Mouse (Mus musculus) heart, embryonic 12.5 days (tissue): Measurements from ENCODE around the gene Ralgapa2. TPM values are rescaled to one million over a fixed set of nuclear protein-coding genes. Genes with fewer than 3 reads are reported as not detected.
A peak's percentile ranks its signal among the peaks of the same experiment; 100 is the strongest.

ENCODE experiments used
- ATAC-seq: fragments of 200-750 bp; cut with Nextera tagmentation; 2 replicates; pipeline ENCODE4 v1.8.0; 2017; ENCODE audit warnings: moderate TSS enrichment, moderate library complexity; ENCODE audit not compliant: insufficient number of reproducible peaks, low FRiP score
- H3K27ac ChIP-seq: fragments of 300-500 bp; sonication (generic); 2 replicates; pipeline ENCODE4 v1.5.1; 2016; ENCODE audit warnings: mild to moderate bottlenecking, moderate library complexity; ENCODE audit not compliant: poor library complexity, severe bottlenecking
- H3K27me3 ChIP-seq: fragments of 300-500 bp; sonication (generic); replicated peaks from 2 replicates; pipeline ENCODE4 v1.6.1; 2016; ENCODE audit warnings: mild to moderate bottlenecking, moderate library complexity
- H3K36me3 ChIP-seq: fragments of 300-500 bp; sonication (generic); 2 replicates; pipeline ENCODE4 v1.6.1; 2016; ENCODE audit warnings: mild to moderate bottlenecking, moderate library complexity
- H3K4me1 ChIP-seq: fragments of 300-500 bp; sonication (generic); replicated peaks from 2 replicates; pipeline ENCODE4 v1.6.1; 2016; ENCODE audit warnings: mild to moderate bottlenecking
- H3K4me2 ChIP-seq: fragments of 300-500 bp; sonication (generic); 2 replicates; pipeline ENCODE4 v1.6.1; 2016; ENCODE audit warnings: mild to moderate bottlenecking, moderate library complexity
- H3K4me3 ChIP-seq: fragments of 300-500 bp; sonication (generic); 2 replicates; pipeline ENCODE4 v1.5.1; 2016; ENCODE audit warnings: mild to moderate bottlenecking
- H3K9ac ChIP-seq: fragments of 300-500 bp; sonication (generic); 2 replicates; pipeline ENCODE4 v1.6.1; 2016; ENCODE audit warnings: mild to moderate bottlenecking, moderate library complexity
- H3K9me3 ChIP-seq: fragments of 300-500 bp; sonication (generic); replicated peaks from 2 replicates; pipeline ENCODE4 v1.6.1; 2016; ENCODE audit warnings: mild to moderate bottlenecking, moderate library complexity
- WGBS: fragments of 180-500 bp; shearing (Covaris S2); methylation state at CpG from one replicate; pipeline ENCODE4 v1.1.7; 2016; 5-methylcytosine and 5-hydroxymethylcytosine counted together
- polyA plus RNA-seq: library from polyadenylated mRNA; unstranded; fragments of >200 nt; fragmentation: Nextera tagmentation; extraction: Ambion mirVana; gene quantifications from 2 replicates; pipeline ENCODE4 v1.2.1, GENCODE M21; 2016

The Ralgapa2 gene
- polyA plus RNA-seq, 1 experiment from 2014 or later = 11.3 TPM

- Histone ChIP-seq H3K9ac (no peak overlapping the region), H3K9me3 (no peaks in the 10 kb centered on the region), H3K4me2 (peak overlapping the region; percentile 40; the same call in 1 of the 2 replicates), H3K27me3 (no peaks in the 10 kb centered on the region), H3K4me3 (no peak overlapping the region), H3K36me3 (no peaks in the 10 kb centered on the region), H3K4me1 (peaks cover 27% of the 10 kb centered on the region), H3K27ac (no peak overlapping the region)
- ATAC-seq = peak; percentile 64; the same call in 1 of the 2 replicates
- 17% methylated on average over 10 of the region's 10 CpGs for WGBS
Measured at GRCm38 (mm10) chr2:146258736-146259469, 253.2 kb downstream of the Ralgapa2 start.

DNA sequence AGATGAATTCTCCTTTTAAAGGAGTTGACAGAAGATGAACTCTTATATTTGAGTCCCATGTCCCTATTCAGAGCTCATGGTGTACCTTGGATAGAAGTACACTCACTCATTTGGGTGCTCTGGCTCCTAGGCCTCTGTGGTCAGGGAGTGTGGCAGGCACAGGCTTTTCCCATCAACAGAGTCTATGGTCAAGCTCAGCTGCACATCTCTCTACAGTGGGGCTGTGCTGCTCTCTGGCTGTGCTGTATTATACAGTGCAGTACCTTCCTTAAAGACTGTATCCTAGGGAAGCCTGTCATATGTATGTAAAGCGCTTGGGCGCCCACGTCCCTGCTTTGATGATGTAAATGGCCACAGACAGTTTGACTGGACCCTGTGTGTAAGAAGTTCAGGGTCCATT is 254.5 kb downstream of the Ralgapa2 start:
- Histone ChIP-seq H3K9me3 (no peaks in the 10 kb centered on the region), H3K9ac (no peak overlapping the region), H3K27ac (no peak overlapping the region), H3K27me3 (no peaks in the 10 kb centered on the region), H3K4me2 (no peak overlapping the region), H3K4me3 (no peak overlapping the region), H3K36me3 (no peaks in the 10 kb centered on the region), H3K4me1 (peaks cover 27% of the 10 kb centered on the region)
- WGBS = 72% methylated on average over 3 of the region's 3 CpGs
- no peak for ATAC-seq

- WGBS = 33% methylated on average over 3 of the region's 3 CpGs
- H3K4me3 ChIP-seq = no peak overlapping the region
- H3K4me2 ChIP-seq = no peak overlapping the region
Measured at GRCm38 (mm10) chr2:146257037-146257436, 255.1 kb downstream of the Ralgapa2 start.

DNA sequence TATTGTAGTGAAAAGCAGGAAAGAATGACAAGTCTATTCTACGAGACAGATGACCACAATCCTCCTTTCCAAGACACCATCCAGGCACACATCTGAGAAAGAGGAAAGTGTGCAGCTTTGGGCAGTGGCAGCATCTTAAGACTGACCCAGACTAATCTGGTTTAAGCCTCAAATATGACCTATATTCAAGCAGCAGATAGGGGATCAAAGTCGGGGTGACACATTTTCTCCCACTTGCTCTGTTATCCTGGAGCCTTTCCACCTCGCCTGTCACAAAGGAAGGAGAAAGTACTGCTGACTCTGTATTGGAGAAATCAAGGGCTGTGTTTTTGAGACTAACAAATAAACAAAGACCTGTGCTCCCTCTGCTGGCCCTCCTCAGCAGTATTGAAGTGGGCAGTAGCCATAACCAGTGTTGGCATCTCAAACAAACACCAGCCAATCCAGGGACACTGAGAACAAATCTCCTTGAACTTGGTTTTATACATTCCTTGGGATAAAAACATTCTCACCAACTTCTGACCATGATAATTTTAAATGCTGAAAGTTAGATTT is 255.7 kb downstream of the Ralgapa2 start:
- Histone ChIP-seq H3K27ac (no peak overlapping the region), H3K27me3 (no peaks in the 10 kb centered on the region), H3K9me3 (no peaks in the 10 kb centered on the region), H3K4me2 (no peak overlapping the region), H3K4me1 (peaks cover 22% of the 10 kb centered on the region), H3K36me3 (no peaks in the 10 kb centered on the region), H3K4me3 (no peak overlapping the region), H3K9ac (no peak overlapping the region)
- 52% methylated on average over 3 of the region's 3 CpGs for WGBS
- no peak for ATAC-seq

More at GRCm38 (mm10) chr2:146257037-146257436, 255.1 kb downstream of the Ralgapa2 start:
- H3K4me1 ChIP-seq = peaks cover 22% of the 10 kb centered on the region
- no peaks in the 10 kb centered on the region for H3K36me3 ChIP-seq
- no peaks in the 10 kb centered on the region for H3K27me3 ChIP-seq
- no peak for ATAC-seq
- H3K9me3 ChIP-seq = no peaks in the 10 kb centered on the region
- H3K9ac ChIP-seq = no peak overlapping the region
- H3K27ac ChIP-seq = no peak overlapping the region

- Histone ChIP-seq H3K4me1 (peaks cover 22% of the 10 kb centered on the region), H3K4me3 (no peak overlapping the region), H3K36me3 (no peaks in the 10 kb centered on the region), H3K27me3 (no peaks in the 10 kb centered on the region), H3K27ac (no peak overlapping the region), H3K4me2 (no peak overlapping the region), H3K9ac (no peak overlapping the region), H3K9me3 (no peaks in the 10 kb centered on the region)
- no peak for ATAC-seq
Measured at GRCm38 (mm10) chr2:146255636-146256035, 256.5 kb downstream of the Ralgapa2 start.

GRCm38 (mm10) chr2:146254387-146254786 is 257.8 kb downstream of the Ralgapa2 start:
- H3K4me2 ChIP-seq = no peak overlapping the region
- WGBS = 67% methylated on average over 1 of the region's 1 CpGs
- H3K4me3 ChIP-seq = no peak overlapping the region
- peaks cover 18% of the 10 kb centered on the region for H3K4me1 ChIP-seq
- H3K36me3 ChIP-seq = peaks cover 3% of the 10 kb centered on the region; the same call in 1 of the 2 replicates
- no peak overlapping the region for H3K9ac ChIP-seq
- no peak overlapping the region for H3K27ac ChIP-seq
- ATAC-seq = no peak
- no peaks in the 10 kb centered on the region for H3K27me3 ChIP-seq
- no peaks in the 10 kb centered on the region for H3K9me3 ChIP-seq

- WGBS = 84% methylated on average over 6 of the region's 6 CpGs
- no peak for ATAC-seq
- H3K27me3 ChIP-seq = no peaks in the 10 kb centered on the region
Measured at GRCm38 (mm10) chr2:146250236-146250904, 261.8 kb downstream of the Ralgapa2 start.

GRCm38 (mm10) chr2:146249033-146249432 is 263.1 kb downstream of the Ralgapa2 start:
- H3K27me3 ChIP-seq = no peaks in the 10 kb centered on the region
- H3K36me3 ChIP-seq = peaks cover 17% of the 10 kb centered on the region
- H3K4me3 ChIP-seq = no peak overlapping the region
- peaks cover 32% of the 10 kb centered on the region for H3K4me1 ChIP-seq
- H3K4me2 ChIP-seq = no peak overlapping the region
- no peak overlapping the region for H3K27ac ChIP-seq
- H3K9ac ChIP-seq = no peak overlapping the region
- no peaks in the 10 kb centered on the region for H3K9me3 ChIP-seq
- 77% methylated on average over 7 of the region's 7 CpGs for WGBS
- no peak for ATAC-seq

More at GRCm38 (mm10) chr2:146250236-146250904, 261.8 kb downstream of the Ralgapa2 start:
- no peak overlapping the region for H3K4me2 ChIP-seq
- no peak overlapping the region for H3K4me3 ChIP-seq
- H3K4me1 ChIP-seq = peaks cover 26% of the 10 kb centered on the region
- H3K9ac ChIP-seq = no peak overlapping the region
- peaks cover 10% of the 10 kb centered on the region; the same call in 1 of the 2 replicates for H3K36me3 ChIP-seq
- no peak overlapping the region for H3K27ac ChIP-seq
- H3K9me3 ChIP-seq = no peaks in the 10 kb centered on the region

- no peaks in the 10 kb centered on the region for H3K27me3 ChIP-seq
- H3K9ac ChIP-seq = no peak overlapping the region
- ATAC-seq = no peak
- 23% methylated on average over 6 of the region's 6 CpGs for WGBS
- peaks cover 18% of the 10 kb centered on the region for H3K36me3 ChIP-seq
- H3K4me3 ChIP-seq = no peak overlapping the region
- H3K27ac ChIP-seq = no peak overlapping the region
- H3K9me3 ChIP-seq = no peaks in the 10 kb centered on the region
- H3K4me2 ChIP-seq = no peak overlapping the region
- peaks cover 32% of the 10 kb centered on the region for H3K4me1 ChIP-seq
Measured at GRCm38 (mm10) chr2:146247576-146247975, 264.6 kb downstream of the Ralgapa2 start.

GRCm38 (mm10) chr2:146246409-146247075 is 265.6 kb downstream of the Ralgapa2 start:
- Histone ChIP-seq H3K9ac (no peak overlapping the region), H3K4me3 (no peak overlapping the region), H3K4me2 (no peak overlapping the region), H3K36me3 (peaks cover 18% of the 10 kb centered on the region), H3K27me3 (no peaks in the 10 kb centered on the region), H3K4me1 (peaks cover 32% of the 10 kb centered on the region), H3K9me3 (no peaks in the 10 kb centered on the region), H3K27ac (no peak overlapping the region)
- ATAC-seq = no peak
- WGBS = 72% methylated on average over 4 of the region's 4 CpGs

GRCm38 (mm10) chr2:146245401-146245800 is 266.7 kb downstream of the Ralgapa2 start:
- no peak for ATAC-seq
- Histone ChIP-seq H3K9ac (no peak overlapping the region), H3K36me3 (peaks cover 23% of the 10 kb centered on the region), H3K4me1 (peaks cover 32% of the 10 kb centered on the region), H3K4me3 (no peak overlapping the region), H3K4me2 (peak overlapping the region; percentile 11; the same call in 1 of the 2 replicates), H3K27ac (0 out of 2 replicates have a peak overlapping the region, but pooled peaks have one; percentile 15), H3K27me3 (no peaks in the 10 kb centered on the region), H3K9me3 (no peaks in the 10 kb centered on the region)
- 46% methylated on average over 7 of the region's 7 CpGs for whole genome bisulfite sequencing
